ENCODE assay signal across 10 mouse cellular contexts in genomic region chr11:43783106-43783505, GRCm38 (mm10).
"Had no signal": no experiment of that assay in that cellular context is flagged by ENCODE, and none has a peak within 500 bp of the region (broad histone marks: within the 10 kb centered on the region; RNA-seq: fewer than 3 reads in every experiment).

No protein-coding gene starts in this region.

- H3K9me3 ChIP-seq: heart, embryonic 13.5 days; heart, embryonic 15.5 days; hindbrain, embryonic 13.5 days; hindbrain, embryonic 15.5 days; kidney, embryonic 15.5 days; limb, embryonic 13.5 days had no signal

- H3K36me3 ChIP-seq: heart, embryonic 13.5 days; heart, embryonic 15.5 days; hindbrain, embryonic 13.5 days; hindbrain, embryonic 15.5 days; kidney, embryonic 15.5 days; limb, embryonic 13.5 days had no signal

- H3K27ac ChIP-seq: heart, embryonic 13.5 days; heart, embryonic 15.5 days; hindbrain, embryonic 13.5 days; hindbrain, embryonic 15.5 days; hindbrain, postnatal 0 days; kidney, embryonic 15.5 days; kidney, postnatal 0 days; limb, embryonic 13.5 days had no signal

- H3K27me3 ChIP-seq: heart, embryonic 13.5 days; heart, embryonic 15.5 days; hindbrain, embryonic 13.5 days; kidney, embryonic 15.5 days had no signal

- H3K4me3 ChIP-seq: heart, embryonic 13.5 days; heart, embryonic 15.5 days; hindbrain, embryonic 13.5 days; hindbrain, embryonic 15.5 days; kidney, embryonic 15.5 days; limb, embryonic 13.5 days had no signal

- H3K9ac ChIP-seq: forebrain, postnatal 0 days; heart, embryonic 13.5 days; heart, embryonic 15.5 days; hindbrain, embryonic 13.5 days; hindbrain, embryonic 15.5 days; kidney, embryonic 15.5 days; limb, embryonic 13.5 days had no signal

- H3K4me2 ChIP-seq: heart, embryonic 11.5 days; heart, embryonic 13.5 days; heart, embryonic 15.5 days; hindbrain, embryonic 13.5 days; hindbrain, embryonic 15.5 days; kidney, embryonic 15.5 days; limb, embryonic 13.5 days had no signal

- H3K4me1 ChIP-seq: limb, embryonic 13.5 days had no signal
